Mouse (Mus musculus) liver, adult 2 months (tissue): ENCODE measurements around the gene Sez6l.

ENCODE experiments used
- CTCF ChIP-seq: fragments of 200-500 bp; IDR thresholded peaks from 2 replicates; pipeline ENCODE4 v1.5.1; 2011; ENCODE audit warnings: low read depth, low read length, control low read depth
- POLR2A ChIP-seq: fragments of 200-500 bp; IDR thresholded peaks from 2 replicates; pipeline ENCODE4 v1.6.1; 2011; ENCODE audit warnings: low read length, control low read depth; ENCODE audit not compliant: insufficient read depth; ENCODE audit errors: extremely low read depth

GRCm38 (mm10) chr5:112498921-112499917, 77.8 kb downstream of the Sez6l start:
- TF ChIP-seq CTCF (no peak), POLR2A (no peak)
